Mouse (Mus musculus) gastrocnemius, postnatal 4 days (tissue): ENCODE results near the gene Atxn10. TPM values are rescaled to one million over a fixed set of nuclear protein-coding genes. Genes with fewer than 3 reads are reported as not detected.

Source experiments
- total RNA-seq, 2 experiments: library from RNA; stranded (reverse); gene quantifications; 2 replicates each; pipeline ENCODE4 v1.2.3; 2021

Gene Atxn10
- total RNA-seq, 2 experiments from 2014 or later = 102 to 109 TPM

Other genes starting within 250 kb of the Atxn10 start
- gene Smc1b, start 204.3 kb upstream of the Atxn10 start, total RNA-seq = under 1 TPM; 0.08 to 0.17 TPM
- gene Ribc2, start 204.2 kb upstream of the Atxn10 start, total RNA-seq = not detected
- 10 to 100 TPM; 41.1 to 42.4 TPM for gene Fbln1, start 130.3 kb upstream of the Atxn10 start, total RNA-seq
- not detected for gene 7530416G11Rik, start 167.0 kb downstream of the Atxn10 start, total RNA-seq
- gene Wnt7b, start 246.2 kb downstream of the Atxn10 start, total RNA-seq = under 1 TPM in 1 of 2 experiments, not detected in 1; 0.10 TPM